Mouse (Mus musculus): Measurements from ENCODE around the gene Jakmip3.

Gene Jakmip3

GRCm38 (mm10) chr7:139096399-139096798 lies 155.9 kb downstream of the Jakmip3 start:
- DNase-seq (ENCODE audit: low read depth, low spot score): no peak

- no peak for DNase-seq (ENCODE audit: low read depth, low spot score)
These were observed 160.1 kb downstream of the Jakmip3 start for GRCm38 (mm10) chr7:139100531-139101095.

- no peak for DNase-seq (ENCODE audit: low read depth, low spot score)
These were observed 160.8 kb downstream of the Jakmip3 start for GRCm38 (mm10) chr7:139101286-139101804.

GRCm38 (mm10) chr7:139101826-139102225 lies 161.3 kb downstream of the Jakmip3 start:
- DNase-seq (ENCODE audit: low read depth, low spot score): peak; percentile 96

GRCm38 (mm10) chr7:139103960-139104381 lies 163.4 kb downstream of the Jakmip3 start:
- peak; percentile 61 for DNase-seq (ENCODE audit: low read depth, low spot score)

- no peak for DNase-seq (ENCODE audit: low read depth, low spot score)
These were observed 164.5 kb downstream of the Jakmip3 start for GRCm38 (mm10) chr7:139105076-139105475.

- DNase-seq (ENCODE audit: low read depth, low spot score): peak; percentile 88
These were observed 165.2 kb downstream of the Jakmip3 start for GRCm38 (mm10) chr7:139105705-139106104.

- DNase-seq (ENCODE audit: low read depth, low spot score): peak; percentile 83
These were observed 167.5 kb downstream of the Jakmip3 start for GRCm38 (mm10) chr7:139107908-139108650.

- peak; percentile 92 for DNase-seq (ENCODE audit: low read depth, low spot score)
These were observed 178.7 kb downstream of the Jakmip3 start for GRCm38 (mm10) chr7:139119152-139119774.

GRCm38 (mm10) chr7:139119775-139120153 lies 179.2 kb downstream of the Jakmip3 start:
- no peak for DNase-seq (ENCODE audit: low read depth, low spot score)

GRCm38 (mm10) chr7:139125881-139126280 lies 185.4 kb downstream of the Jakmip3 start:
- DNase-seq (ENCODE audit: low read depth, low spot score): no peak

- peak; percentile 71 for DNase-seq (ENCODE audit: low read depth, low spot score)
These were observed 186.0 kb downstream of the Jakmip3 start for GRCm38 (mm10) chr7:139126549-139126948.

GRCm38 (mm10) chr7:139128994-139129393 lies 188.5 kb downstream of the Jakmip3 start:
- DNase-seq (ENCODE audit: low read depth, low spot score): peak; percentile 51

GRCm38 (mm10) chr7:139130361-139130760 lies 189.8 kb downstream of the Jakmip3 start:
- DNase-seq (ENCODE audit: low read depth, low spot score): peak; percentile 43

- no peak for DNase-seq (ENCODE audit: low read depth, low spot score)
These were observed 191.0 kb downstream of the Jakmip3 start for GRCm38 (mm10) chr7:139131538-139131937.

GRCm38 (mm10) chr7:139133446-139133845 lies 192.9 kb downstream of the Jakmip3 start:
- peak; percentile 77 for DNase-seq (ENCODE audit: low read depth, low spot score)
